Mouse (Mus musculus) erythroblast, embryonic 14.5 days (primary cell): ENCODE data around the gene Sidt1.

Experiments
- GATA1 ChIP-seq: IDR thresholded peaks from 2 replicates; pipeline ENCODE4 v1.6.1; 2012; ENCODE audit warnings: low read length, inconsistent platforms, mixed read lengths
- TAL1 ChIP-seq: IDR thresholded peaks from 3 replicates; pipeline ENCODE4 v1.6.1; 2012; ENCODE audit warnings: low read length, inconsistent platforms, mixed read lengths

- no peak for TF ChIP-seq TAL1
- TF ChIP-seq GATA1, result no peak
Measured at GRCm38 (mm10) chr16:44257476-44257875, 75.5 kb downstream of the Sidt1 start.
